Mouse (Mus musculus): ENCODE data around the gene Olfr1315-ps1. TPM values are rescaled to one million over a fixed set of nuclear protein-coding genes. Genes with fewer than 3 reads are reported as not detected.

The Olfr1315-ps1 gene
- polyA plus RNA-seq (2015; fragmentation: Nextera tagmentation; extraction: Ambion mirVana), result not detected in 2 replicates

- no peak for ATAC-seq
- H3K9me3 ChIP-seq, result no peaks in the 10 kb centered on the region
- no peaks in the 10 kb centered on the region for H3K36me3 ChIP-seq
- no peak within 1 kb of the TSS for H3K9ac ChIP-seq (replicated peaks)
- H3K4me1 ChIP-seq (replicated peaks), result no peaks in the 10 kb centered on the region
- 72% methylated on average over 1 of the region's 1 CpGs for WGBS
- H3K4me2 ChIP-seq (replicated peaks), result no peak within 1 kb of the TSS
- H3K27me3 ChIP-seq, result no peaks in the 10 kb centered on the region
- no peak within 1 kb of the TSS for H3K4me3 ChIP-seq (replicated peaks)
- H3K27ac ChIP-seq, result no peak within 1 kb of the TSS
Measured at GRCm38 (mm10) chr2:112115340-112115739, at the start of gene Olfr1315-ps1. Gene Olfr1315-ps1 (minus strand): TSS chr2:112115440.

GRCm38 (mm10) chr2:112153898-112154297 is 38.7 kb upstream of the Olfr1315-ps1 start, which contains the start of gene Olfr1318:
Gene Olfr1318 (plus strand): TSS chr2:112154198.
- Histone ChIP-seq H3K4me2 (replicated peaks) (no peak within 1 kb of the TSS), H3K36me3 (no peaks in the 10 kb centered on the region), H3K27me3 (no peaks in the 10 kb centered on the region), H3K27ac (no peak within 1 kb of the TSS), H3K4me1 (replicated peaks) (no peaks in the 10 kb centered on the region), H3K9me3 (no peaks in the 10 kb centered on the region), H3K4me3 (replicated peaks) (no peak within 1 kb of the TSS), H3K9ac (replicated peaks) (no peak within 1 kb of the TSS)
- no peak for ATAC-seq

GRCm38 (mm10) chr2:112140029-112140428 is 24.8 kb upstream of the Olfr1315-ps1 start, which contains the start of gene Olfr1317:
Gene Olfr1317 (plus strand): TSS chr2:112140329.
- no peak within 1 kb of the TSS for H3K9ac ChIP-seq (replicated peaks)
- no peak within 1 kb of the TSS for H3K4me3 ChIP-seq (replicated peaks)
- no peaks in the 10 kb centered on the region for H3K27me3 ChIP-seq
- no peak within 1 kb of the TSS for H3K4me2 ChIP-seq (replicated peaks)
- 85% methylated on average over 2 of the region's 2 CpGs for WGBS
- no peaks in the 10 kb centered on the region for H3K36me3 ChIP-seq
- no peaks in the 10 kb centered on the region for H3K4me1 ChIP-seq (replicated peaks)
- no peaks in the 10 kb centered on the region for H3K9me3 ChIP-seq
- no peak within 1 kb of the TSS for H3K27ac ChIP-seq
- no peak for ATAC-seq

- no peaks in the 10 kb centered on the region for H3K4me1 ChIP-seq (replicated peaks)
- H3K9ac ChIP-seq (replicated peaks), result no peak within 1 kb of the TSS
- H3K27me3 ChIP-seq, result no peaks in the 10 kb centered on the region
- H3K4me3 ChIP-seq (replicated peaks), result no peak within 1 kb of the TSS
- no peaks in the 10 kb centered on the region for H3K36me3 ChIP-seq
- 88% methylated on average over 2 of the region's 2 CpGs for WGBS
- H3K4me2 ChIP-seq (replicated peaks), result no peak within 1 kb of the TSS
- no peak for ATAC-seq
- no peak within 1 kb of the TSS for H3K27ac ChIP-seq
- no peaks in the 10 kb centered on the region for H3K9me3 ChIP-seq
Measured at GRCm38 (mm10) chr2:112134877-112135276, 19.6 kb upstream of the Olfr1315-ps1 start, which contains the start of gene Olfr1316. Gene Olfr1316 (minus strand): TSS chr2:112134977.

- Histone ChIP-seq H3K4me3 (replicated peaks) (no peak within 1 kb of the TSS), H3K9ac (replicated peaks) (no peak within 1 kb of the TSS), H3K27ac (no peak within 1 kb of the TSS), H3K27me3 (no peaks in the 10 kb centered on the region), H3K4me2 (replicated peaks) (no peak within 1 kb of the TSS), H3K36me3 (no peaks in the 10 kb centered on the region), H3K4me1 (replicated peaks) (no peaks in the 10 kb centered on the region), H3K9me3 (no peaks in the 10 kb centered on the region)
- ATAC-seq, result no peak
Measured at GRCm38 (mm10) chr2:112096681-112097080, 18.6 kb downstream of the Olfr1315-ps1 start, which contains the start of gene Olfr1314. Gene Olfr1314 (minus strand): TSS chr2:112096781.

GRCm38 (mm10) chr2:112077743-112078142 is 37.5 kb downstream of the Olfr1315-ps1 start, which contains the start of gene Olfr1313:
Gene Olfr1313 (minus strand): TSS chr2:112077843.
- Histone ChIP-seq H3K4me2 (replicated peaks) (no peak within 1 kb of the TSS), H3K4me3 (replicated peaks) (no peak within 1 kb of the TSS), H3K9ac (replicated peaks) (no peak within 1 kb of the TSS), H3K27ac (no peak within 1 kb of the TSS), H3K9me3 (no peaks in the 10 kb centered on the region), H3K36me3 (no peaks in the 10 kb centered on the region), H3K4me1 (replicated peaks) (no peaks in the 10 kb centered on the region), H3K27me3 (no peaks in the 10 kb centered on the region)
- ATAC-seq, result no peak

Other genes starting within 250 kb of the Olfr1315-ps1 start
- not detected in 2 replicates for gene Olfr1305, start 238.3 kb downstream of the Olfr1315-ps1 start, polyA plus RNA-seq (2015; fragmentation: Nextera tagmentation; extraction: Ambion mirVana)
- not detected in 2 replicates for gene Olfr1306, start 199.2 kb downstream of the Olfr1315-ps1 start, polyA plus RNA-seq (2015; fragmentation: Nextera tagmentation; extraction: Ambion mirVana)
- 0.01 TPM in 1 of 2 replicates, not detected in the other for gene Olfr1307, start 166.0 kb downstream of the Olfr1315-ps1 start, polyA plus RNA-seq (2015; fragmentation: Nextera tagmentation; extraction: Ambion mirVana)
- not detected in 2 replicates for gene Olfr1308, start 150.5 kb downstream of the Olfr1315-ps1 start, polyA plus RNA-seq (2015; fragmentation: Nextera tagmentation; extraction: Ambion mirVana)
- not detected in 2 replicates for gene Olfr1309, start 125.2 kb downstream of the Olfr1315-ps1 start, polyA plus RNA-seq (2015; fragmentation: Nextera tagmentation; extraction: Ambion mirVana)
- not detected in 2 replicates for gene Olfr1310, start 102.7 kb downstream of the Olfr1315-ps1 start, polyA plus RNA-seq (2015; fragmentation: Nextera tagmentation; extraction: Ambion mirVana)
- gene Olfr1311, start 91.0 kb downstream of the Olfr1315-ps1 start, polyA plus RNA-seq (2015; fragmentation: Nextera tagmentation; extraction: Ambion mirVana), result not detected in 2 replicates
- not detected in 2 replicates for gene Olfr1312, start 65.2 kb downstream of the Olfr1315-ps1 start, polyA plus RNA-seq (2015; fragmentation: Nextera tagmentation; extraction: Ambion mirVana)
- not detected in 2 replicates for gene Olfr1313, start 37.6 kb downstream of the Olfr1315-ps1 start, polyA plus RNA-seq (2015; fragmentation: Nextera tagmentation; extraction: Ambion mirVana)
- gene Olfr1314, start 18.7 kb downstream of the Olfr1315-ps1 start, polyA plus RNA-seq (2015; fragmentation: Nextera tagmentation; extraction: Ambion mirVana), result not detected in 2 replicates
- not detected in 2 replicates for gene Olfr1316, start 19.5 kb upstream of the Olfr1315-ps1 start, polyA plus RNA-seq (2015; fragmentation: Nextera tagmentation; extraction: Ambion mirVana)
- gene Olfr1317, start 24.9 kb upstream of the Olfr1315-ps1 start, polyA plus RNA-seq (2015; fragmentation: Nextera tagmentation; extraction: Ambion mirVana), result not detected in 2 replicates
- gene Olfr1318, start 38.8 kb upstream of the Olfr1315-ps1 start, polyA plus RNA-seq (2015; fragmentation: Nextera tagmentation; extraction: Ambion mirVana), result not detected in 2 replicates
- gene Lpcat4, start 124.0 kb upstream of the Olfr1315-ps1 start, polyA plus RNA-seq (2015; fragmentation: Nextera tagmentation; extraction: Ambion mirVana), result 13.7 and 13.9 TPM in 2 replicates
- gene Nutm1, start 143.9 kb upstream of the Olfr1315-ps1 start, polyA plus RNA-seq (2015; fragmentation: Nextera tagmentation; extraction: Ambion mirVana), result 0.05 TPM in 1 of 2 replicates, not detected in the other
- gene Nop10, start 146.5 kb upstream of the Olfr1315-ps1 start, polyA plus RNA-seq (2015; fragmentation: Nextera tagmentation; extraction: Ambion mirVana), result 152 and 160 TPM in 2 replicates
- 16.4 TPM in 2 replicates for gene Slc12a6, start 150.4 kb upstream of the Olfr1315-ps1 start, polyA plus RNA-seq (2015; fragmentation: Nextera tagmentation; extraction: Ambion mirVana)
- not detected in 2 replicates for gene Gm21985, start 150.9 kb upstream of the Olfr1315-ps1 start, polyA plus RNA-seq (2015; fragmentation: Nextera tagmentation; extraction: Ambion mirVana)

Data from midbrain, embryonic 13.5 days (tissue).